Mouse (Mus musculus): ENCODE data around the gene Gm20388. TPM values are rescaled to one million over a fixed set of nuclear protein-coding genes. Genes with fewer than 3 reads are reported as not detected.

Gene Gm20388
- total RNA-seq, 1 experiment, result 27.0 TPM

DNA sequence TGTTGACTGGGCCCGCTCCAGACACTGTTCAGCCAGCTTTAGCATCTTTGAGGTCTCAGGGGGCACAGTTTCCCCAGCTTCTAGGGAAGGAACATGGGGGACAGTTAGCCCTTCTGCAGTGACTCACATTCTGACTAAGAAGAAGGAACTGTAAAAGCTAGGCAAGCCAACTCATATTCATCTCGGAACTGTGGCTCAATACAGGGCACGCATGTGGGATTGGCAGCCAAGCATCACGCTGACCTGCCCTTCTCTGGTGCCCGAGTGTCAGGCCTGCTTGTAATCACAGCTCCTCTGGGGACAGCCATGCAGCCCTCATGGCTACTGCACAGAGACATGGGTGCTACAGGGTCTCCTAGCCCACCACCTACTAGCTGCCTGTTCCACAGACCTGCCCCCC lies 3340.3 kb downstream of the Gm20388 start:
- TF ChIP-seq CHD2 (IDR thresholded peaks at IDR 0.05; ENCODE audit: low read depth, low read length) (no peak), ZC3H11A (IDR thresholded peaks at IDR 0.05; ENCODE audit: borderline replicate concordance, low read depth, low read length) (no peak), ZNF384 (IDR thresholded peaks at IDR 0.05; ENCODE audit: low read depth, low read length) (no peak), MAFK (IDR thresholded peaks at IDR 0.05; ENCODE audit: insufficient read depth, low read depth, low read length) (no peak), HCFC1 (IDR thresholded peaks at IDR 0.05; ENCODE audit: borderline replicate concordance, insufficient read depth, low read length) (no peak)
- H3K9ac ChIP-seq (ENCODE audit: insufficient read depth, low read depth, low read length, poor library complexity, severe bottlenecking), result no peak overlapping the region
- H3K9me3 ChIP-seq (ENCODE audit: control insufficient read depth, insufficient read depth, low read depth, low read length), result no peaks in the 10 kb centered on the region
- no peak overlapping the region for H3K4me3 ChIP-seq (ENCODE audit: insufficient read depth in 1 of 2, low read depth in 1 of 2, low read length in 2 of 2, poor library complexity in 1 of 2, severe bottlenecking in 1 of 2)
- peaks cover 3% of the 10 kb centered on the region; the same call in 1 of the 2 replicates for H3K36me3 ChIP-seq (ENCODE audit: control insufficient read depth, insufficient read depth, low read length, poor library complexity, severe bottlenecking)
- no peak for DNase-seq (ENCODE audit: low read depth, low spot score)
- H3K4me1 ChIP-seq (ENCODE audit: control insufficient read depth in 2 of 2, insufficient read depth in 2 of 2, low read length in 2 of 2, poor library complexity in 1 of 2), result no peaks in the 10 kb centered on the region; a peak in 1 of 4 replicates
- in situ Hi-C loops (cut with MboI; ENCODE audit: low sequenced_read_pairs in 2 of 2, unreplicated experiment in 2 of 2), result no loop called here
- no peak overlapping the region for H3K27ac ChIP-seq (ENCODE audit: insufficient read depth, low read depth, low read length, poor library complexity, severe bottlenecking)

GRCm38 (mm10) chr8:123252925-123253324 lies 3342.3 kb downstream of the Gm20388 start:
- no peaks in the 10 kb centered on the region for H3K9me3 ChIP-seq (ENCODE audit: control insufficient read depth, insufficient read depth, low read depth, low read length)
- no peak overlapping the region for H3K9ac ChIP-seq (ENCODE audit: insufficient read depth, low read depth, low read length, poor library complexity, severe bottlenecking)
- DNase-seq (ENCODE audit: low read depth, low spot score), result no peak
- H3K4me1 ChIP-seq (ENCODE audit: control insufficient read depth in 2 of 2, insufficient read depth in 2 of 2, low read length in 2 of 2, poor library complexity in 1 of 2), result no peaks in the 10 kb centered on the region
- no peak overlapping the region for H3K4me3 ChIP-seq (ENCODE audit: insufficient read depth in 1 of 2, low read depth in 1 of 2, low read length in 2 of 2, poor library complexity in 1 of 2, severe bottlenecking in 1 of 2)
- in situ Hi-C loops (cut with MboI; ENCODE audit: low sequenced_read_pairs in 2 of 2, unreplicated experiment in 2 of 2), result no loop called here
- TF ChIP-seq CHD2 (IDR thresholded peaks at IDR 0.05; ENCODE audit: low read depth, low read length) (no peak), MAFK (IDR thresholded peaks at IDR 0.05; ENCODE audit: insufficient read depth, low read depth, low read length) (no peak), ZC3H11A (IDR thresholded peaks at IDR 0.05; ENCODE audit: borderline replicate concordance, low read depth, low read length) (no peak)
- H3K27ac ChIP-seq (ENCODE audit: insufficient read depth, low read depth, low read length, poor library complexity, severe bottlenecking), result no peak overlapping the region
- peaks cover 9% of the 10 kb centered on the region; the same call in 1 of the 2 replicates for H3K36me3 ChIP-seq (ENCODE audit: control insufficient read depth, insufficient read depth, low read length, poor library complexity, severe bottlenecking)

- Histone ChIP-seq H3K4me3 (ENCODE audit: insufficient read depth in 1 of 2, low read depth in 1 of 2, low read length in 2 of 2, poor library complexity in 1 of 2, severe bottlenecking in 1 of 2) (peak overlapping the region; percentile 90 to 96), H3K36me3 (ENCODE audit: control insufficient read depth, insufficient read depth, low read length, poor library complexity, severe bottlenecking) (peaks cover 9% of the 10 kb centered on the region; the same call in 1 of the 2 replicates), H3K27ac (ENCODE audit: insufficient read depth, low read depth, low read length, poor library complexity, severe bottlenecking) (no peak overlapping the region), H3K4me1 (ENCODE audit: control insufficient read depth in 2 of 2, insufficient read depth in 2 of 2, low read length in 2 of 2, poor library complexity in 1 of 2) (no peaks in the 10 kb centered on the region), H3K9me3 (ENCODE audit: control insufficient read depth, insufficient read depth, low read depth, low read length) (no peaks in the 10 kb centered on the region), H3K9ac (ENCODE audit: insufficient read depth, low read depth, low read length, poor library complexity, severe bottlenecking) (peak overlapping the region; percentile 93)
- TF ChIP-seq ZC3H11A (IDR thresholded peaks at IDR 0.05; ENCODE audit: borderline replicate concordance, low read depth, low read length), result no peak
- TF ChIP-seq CHD2 (IDR thresholded peaks at IDR 0.05; ENCODE audit: low read depth, low read length), result no peak
- no peak for TF ChIP-seq ZNF384 (IDR thresholded peaks at IDR 0.05; ENCODE audit: low read depth, low read length)
- TF ChIP-seq MAFK (IDR thresholded peaks at IDR 0.05; ENCODE audit: insufficient read depth, low read depth, low read length), result no peak
- no peak for TF ChIP-seq HCFC1 (IDR thresholded peaks at IDR 0.05; ENCODE audit: borderline replicate concordance, insufficient read depth, low read length)
- DNase-seq (ENCODE audit: low read depth, low spot score), result no peak
- in situ Hi-C loops (cut with MboI; ENCODE audit: low sequenced_read_pairs in 2 of 2, unreplicated experiment in 2 of 2), result no loop called here
These were observed 3342.9 kb downstream of the Gm20388 start for GRCm38 (mm10) chr8:123253451-123254098.

DNA sequence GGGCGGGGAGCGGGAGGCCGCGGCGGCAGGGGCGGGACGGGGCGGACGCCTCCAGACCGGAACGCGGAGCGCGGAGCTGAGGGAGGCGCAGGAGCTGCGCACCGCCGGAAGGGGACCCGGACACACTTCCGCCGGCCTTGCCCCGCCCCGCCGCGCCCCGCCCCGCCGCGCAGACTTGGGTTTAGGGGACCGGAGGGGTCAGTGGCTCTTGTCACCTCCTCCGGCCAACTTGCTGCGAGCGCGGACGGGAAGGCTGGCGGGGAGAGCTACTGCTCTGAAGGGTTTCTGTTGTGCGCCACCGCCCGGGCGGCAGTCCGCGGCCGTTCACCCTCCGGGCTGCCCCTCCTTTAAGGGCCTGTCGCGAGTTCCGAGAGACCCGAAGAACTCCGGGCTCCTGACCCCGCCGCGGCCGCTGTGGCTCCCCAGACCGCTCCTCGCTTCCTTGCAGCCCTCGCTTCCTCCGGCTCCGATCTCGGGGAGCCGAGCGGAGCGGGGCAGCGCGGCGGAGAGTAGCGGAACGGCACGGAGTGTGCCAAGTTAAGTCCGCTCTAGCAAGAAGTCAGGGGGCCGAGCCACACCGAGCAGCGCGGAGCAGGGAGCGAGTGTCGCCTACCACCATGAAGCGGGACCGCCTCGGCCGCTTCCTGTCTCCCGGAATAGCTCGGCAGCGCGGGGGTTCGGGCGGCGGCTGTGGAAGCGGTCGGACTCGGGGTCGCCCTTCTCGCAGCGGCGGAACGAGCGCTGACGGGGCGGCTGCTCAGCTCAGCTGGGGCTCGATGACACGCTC lies 3343.7 kb downstream of the Gm20388 start, which contains the start of the genes Zfp276 and Vps9d1:
Gene Zfp276 (plus strand): TSS at position 97 of the 787 bp plus-strand sequence.
Gene Vps9d1 (minus strand): TSS at position 250 of the 787 bp plus-strand sequence.
- TF ChIP-seq HCFC1 (IDR thresholded peaks at IDR 0.05; ENCODE audit: borderline replicate concordance, insufficient read depth, low read length) (peak; percentile 78; the same call in 1 of the 2 replicates), CHD2 (IDR thresholded peaks at IDR 0.05; ENCODE audit: low read depth, low read length) (no peak)
- H3K4me1 ChIP-seq (ENCODE audit: control insufficient read depth in 2 of 2, insufficient read depth in 2 of 2, low read length in 2 of 2, poor library complexity in 1 of 2), result no peaks in the 10 kb centered on the region
- H3K27ac ChIP-seq (ENCODE audit: insufficient read depth, low read depth, low read length, poor library complexity, severe bottlenecking), result no peak within 1 kb of the TSS; the same call in 1 of the 2 replicates
- DNase-seq (ENCODE audit: low read depth, low spot score), result peak; percentile 56
- no peaks in the 10 kb centered on the region for H3K9me3 ChIP-seq (ENCODE audit: control insufficient read depth, insufficient read depth, low read depth, low read length)
- in situ Hi-C loops (cut with MboI; ENCODE audit: low sequenced_read_pairs in 2 of 2, unreplicated experiment in 2 of 2), result no loop called here
- peaks cover 9% of the 10 kb centered on the region; the same call in 1 of the 2 replicates for H3K36me3 ChIP-seq (ENCODE audit: control insufficient read depth, insufficient read depth, low read length, poor library complexity, severe bottlenecking)
- peak within 1 kb of the TSS; percentile 93 for H3K9ac ChIP-seq (ENCODE audit: insufficient read depth, low read depth, low read length, poor library complexity, severe bottlenecking)
- peak within 1 kb of the TSS; percentile 92 to 96 for H3K4me3 ChIP-seq (ENCODE audit: insufficient read depth in 1 of 2, low read depth in 1 of 2, low read length in 2 of 2, poor library complexity in 1 of 2, severe bottlenecking in 1 of 2)
